Mouse (Mus musculus) testis, adult 2 months (tissue): ENCODE results near the gene Mllt10.

Source experiments
- CTCF ChIP-seq: fragments of 200-500 bp; IDR thresholded peaks from 2 replicates; pipeline ENCODE4 v1.5.1; 2012; ENCODE audit warnings: low read depth, mild to moderate bottlenecking, inconsistent platforms, low read length, moderate library complexity; ENCODE audit not compliant: control insufficient read depth, insufficient read depth, insufficient replicate concordance
- POLR2A ChIP-seq: fragments of 200-500 bp; IDR thresholded peaks from 2 replicates; pipeline ENCODE4 v1.6.1; 2012; ENCODE audit warnings: low read depth, mild to moderate bottlenecking, inconsistent platforms, low read length, moderate library complexity; ENCODE audit not compliant: control insufficient read depth

DNA sequence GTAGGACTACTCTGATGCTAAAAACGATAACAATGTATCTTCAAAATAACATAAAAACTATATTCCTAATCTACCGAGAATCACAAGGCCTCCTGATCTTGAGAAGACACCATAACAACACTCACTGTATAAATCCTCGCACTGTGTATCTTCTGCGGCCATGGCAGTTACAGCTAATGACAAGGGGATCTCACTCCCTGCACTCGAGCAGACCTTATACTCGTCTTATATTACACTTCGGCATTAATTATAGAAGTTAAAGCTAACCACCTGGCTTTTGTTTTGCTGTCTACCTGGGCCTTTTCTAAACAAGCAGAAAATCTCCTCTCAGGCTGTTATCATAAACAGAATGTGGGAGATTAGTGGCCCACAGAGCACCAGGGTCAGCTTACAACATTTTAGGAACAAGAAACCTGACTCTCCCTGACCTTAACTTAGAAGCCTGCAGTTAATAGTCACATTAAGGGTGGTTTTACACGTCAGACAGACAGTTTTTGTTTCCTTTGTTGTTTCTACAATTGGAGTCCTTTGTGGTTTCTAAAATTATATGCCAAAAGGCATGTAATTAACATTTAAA is 173.5 kb downstream of the Mllt10 start:
- TF ChIP-seq POLR2A (no peak), CTCF (no peak)
